In genomic region chr15:93518143-93518902, GRCm38 (mm10) we compare ENCODE assay signal across 8 mouse cellular contexts.
DNase-seq lines count a peak whose midpoint lies in the region; ATAC-seq lines count a peak whose summit lies in the region.

No protein-coding gene starts in this region.

- H3K9me3 ChIP-seq in heart, embryonic 16.5 days (replicated peaks; ENCODE audit: control insufficient read depth, low read length) = no peaks in the 10 kb centered on the region

- peak overlapping the region; percentile 86 for H3K4me2 ChIP-seq in heart, embryonic 16.5 days (ENCODE audit: low read depth, low read length)

- no peak for ATAC-seq in heart, embryonic 16.5 days (replicated peaks; ENCODE audit: extremely low read depth, insufficient read depth, low FRiP score)
- peak; percentile 22 for ATAC-seq in megakaryocyte, adult 5-6 weeks (ENCODE audit: poor library complexity, severe bottlenecking)

- DNase-seq in adrenal gland, adult 8-10 months = peak; percentile 28
- peak; percentile 54 for DNase-seq in embryo, embryonic 10.5 days (ENCODE audit: low spot score)
- peak; percentile 75 for DNase-seq in kidney, postnatal 14 days
- no peak for DNase-seq in B cell, adult 2 months
- no peak for DNase-seq in left cerebral cortex, adult 8-10 months (ENCODE audit: low spot score in 2 of 2)
- DNase-seq in spleen, postnatal 4 days (ENCODE audit: low spot score in 2 of 2) = no peak

- WGBS in heart, embryonic 16.5 days = 1% methylated on average over 23 of the region's 23 CpGs

- peak overlapping the region; percentile 95 for H3K9ac ChIP-seq in heart, embryonic 16.5 days (ENCODE audit: low read length)

- H3K36me3 ChIP-seq in heart, embryonic 16.5 days (ENCODE audit: control insufficient read depth, insufficient read depth) = no peaks in the 10 kb centered on the region

- peak overlapping the region; percentile 100 for H3K27ac ChIP-seq in heart, embryonic 16.5 days (ENCODE audit: low read length)

- H3K27me3 ChIP-seq in heart, embryonic 16.5 days (ENCODE audit: control insufficient read depth, insufficient read depth, low read length) = no peaks in the 10 kb centered on the region

- H3K4me1 ChIP-seq in heart, embryonic 16.5 days (ENCODE audit: control insufficient read depth, insufficient read depth, low read length) = peaks cover 67% of the 10 kb centered on the region

- peak overlapping the region; percentile 87 for H3K4me3 ChIP-seq in heart, embryonic 16.5 days (ENCODE audit: low read length)

Comparison
In these comparisons a context has a peak if more than half of its experiments do, and no peak if none do; other contexts are left out.
1. DNase-seq: peak in adrenal gland, adult 8-10 months (single experiment), embryo, embryonic 10.5 days (single experiment) and kidney, postnatal 14 days (single experiment); none in B cell, adult 2 months (0 of 2), left cerebral cortex, adult 8-10 months (0 of 2) and spleen, postnatal 4 days (0 of 2).